Comparison of ENCODE assay signal across 28 mouse cellular contexts in the genomic region with DNA sequence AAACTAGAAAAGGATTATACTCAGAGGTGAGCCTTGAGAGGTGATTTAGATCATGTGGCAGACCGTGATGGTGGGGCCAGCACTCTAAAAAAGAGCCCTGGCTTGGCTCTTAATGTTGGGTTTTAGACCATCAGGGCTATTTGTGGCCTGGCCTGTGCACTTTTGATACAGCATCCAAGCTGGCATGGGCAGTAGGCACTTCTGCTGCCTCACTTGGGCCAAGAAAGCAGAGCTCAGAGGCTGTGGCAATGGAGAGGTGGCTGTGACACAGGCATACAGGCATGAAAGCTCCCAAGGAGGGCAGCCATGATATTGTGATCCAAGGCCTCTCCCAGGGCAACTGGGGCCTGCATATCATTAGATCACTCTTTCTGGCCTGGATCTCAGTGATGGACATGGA.
DNase-seq lines count a peak whose midpoint lies in the region; ATAC-seq lines count a peak whose summit lies in the region.
"Had no signal": no experiment of that assay in that cellular context is flagged by ENCODE, and none has a peak within 500 bp of the region (broad histone marks: within the 10 kb centered on the region; RNA-seq: fewer than 3 reads in every experiment).

No protein-coding gene starts in this region.

- no peaks in the 10 kb centered on the region for H3K9me3 ChIP-seq in midbrain, embryonic 11.5 days (ENCODE audit: control insufficient read depth, low read length)
- H3K9me3 ChIP-seq in midbrain, embryonic 13.5 days: no peaks in the 10 kb centered on the region
- H3K9me3 ChIP-seq: embryonic facial prominence, embryonic 10.5 days; embryonic facial prominence, embryonic 13.5 days; forebrain, embryonic 12.5 days; forebrain, embryonic 15.5 days; hindbrain, embryonic 12.5 days had no signal

- WGBS in midbrain, embryonic 11.5 days: 96% methylated on average over 1 of the region's 1 CpGs
- 81% methylated on average over 1 of the region's 1 CpGs for WGBS in midbrain, embryonic 13.5 days

- no peaks in the 10 kb centered on the region for H3K4me1 ChIP-seq in midbrain, embryonic 11.5 days (ENCODE audit: control insufficient read depth, insufficient read depth, low read length)
- peaks cover 26% of the 10 kb centered on the region for H3K4me1 ChIP-seq in midbrain, embryonic 13.5 days (replicated peaks)
- H3K4me1 ChIP-seq: embryonic facial prominence, embryonic 10.5 days; embryonic facial prominence, embryonic 13.5 days; forebrain, embryonic 12.5 days had no signal

- peak; percentile 27 for DNase-seq in cerebellum, adult 18-20 months
- DNase-seq in cerebellum, adult 9-11 months: no peak
- DNase-seq in cerebellum, postnatal 10 days: peak; percentile 48 to 56
- peak; percentile 33 for DNase-seq in midbrain, embryonic 11.5 days (ENCODE audit: low spot score, missing footprints)
- peak; percentile 26 to 31 for DNase-seq in cerebellum, postnatal 36 days
- DNase-seq in kidney, postnatal 4 days: no peak
- DNase-seq: adrenal gland, postnatal 10 days; adrenal gland, postnatal 36 days; B cell, adult 2 months; embryo, embryonic 11 days; gastrocnemius, postnatal 25 days; heart, adult 2 months; kidney, adult 2 months had no signal

- no peak overlapping the region for H3K4me2 ChIP-seq in midbrain, embryonic 11.5 days
- H3K4me2 ChIP-seq in midbrain, embryonic 13.5 days (replicated peaks): no peak overlapping the region
- H3K4me2 ChIP-seq: embryonic facial prominence, embryonic 13.5 days; forebrain, embryonic 12.5 days; forebrain, embryonic 15.5 days; heart, embryonic 11.5 days; hindbrain, embryonic 12.5 days had no signal

- no peak overlapping the region for H3K27ac ChIP-seq in midbrain, embryonic 11.5 days (ENCODE audit: low read depth, low read length)
- H3K27ac ChIP-seq in midbrain, embryonic 13.5 days: no peak overlapping the region
- H3K27ac ChIP-seq: embryonic facial prominence, embryonic 10.5 days; embryonic facial prominence, embryonic 13.5 days; forebrain, embryonic 12.5 days; forebrain, embryonic 15.5 days; heart, adult 2 months; hindbrain, postnatal 0 days had no signal

- no peak overlapping the region for H3K4me3 ChIP-seq in midbrain, embryonic 11.5 days (ENCODE audit: low read depth, low read length)
- H3K4me3 ChIP-seq in midbrain, embryonic 13.5 days (replicated peaks): no peak overlapping the region
- H3K4me3 ChIP-seq: embryonic facial prominence, embryonic 10.5 days; embryonic facial prominence, embryonic 13.5 days; erythroblast, embryonic 14.5 days; forebrain, embryonic 12.5 days; forebrain, embryonic 15.5 days; heart, adult 2 months; hindbrain, embryonic 12.5 days had no signal

- H3K27me3 ChIP-seq in midbrain, embryonic 11.5 days (ENCODE audit: control insufficient read depth, insufficient read depth, low read length): no peaks in the 10 kb centered on the region
- H3K27me3 ChIP-seq in midbrain, embryonic 13.5 days: no peaks in the 10 kb centered on the region
- H3K27me3 ChIP-seq: CH12.LX; embryonic facial prominence, embryonic 13.5 days; forebrain, embryonic 12.5 days; forebrain, embryonic 15.5 days; hindbrain, embryonic 12.5 days; Patski had no signal

- ATAC-seq in cerebellum, adult (ENCODE audit: insufficient number of reproducible peaks, low FRiP score, low TSS enrichment): no peak
- ATAC-seq in midbrain, embryonic 11.5 days (ENCODE audit: low FRiP score): no peak
- ATAC-seq in midbrain, embryonic 13.5 days: no peak
- ATAC-seq: forebrain, embryonic 15.5 days; hindbrain, postnatal 0 days; inflammation-experienced regulatory T-cells, adult 6 months; intestine, embryonic 16.5 days; Patski had no signal

- no peaks in the 10 kb centered on the region for H3K36me3 ChIP-seq in midbrain, embryonic 11.5 days (ENCODE audit: control insufficient read depth, insufficient read depth, low read length)
- H3K36me3 ChIP-seq in midbrain, embryonic 13.5 days: no peaks in the 10 kb centered on the region
- H3K36me3 ChIP-seq: embryonic facial prominence, embryonic 10.5 days; embryonic facial prominence, embryonic 13.5 days; forebrain, embryonic 12.5 days; forebrain, embryonic 15.5 days; G1E; hindbrain, embryonic 12.5 days had no signal

- H3K9ac ChIP-seq in midbrain, embryonic 11.5 days (ENCODE audit: low read length): no peak overlapping the region
- H3K9ac ChIP-seq in midbrain, embryonic 13.5 days (replicated peaks): no peak overlapping the region
- H3K9ac ChIP-seq: embryonic facial prominence, embryonic 13.5 days; forebrain, embryonic 12.5 days; forebrain, embryonic 15.5 days; hindbrain, embryonic 12.5 days had no signal

Comparison
In these comparisons a context has a peak if more than half of its experiments do, and no peak if none do; other contexts are left out.
1. DNase-seq: peak in cerebellum, adult 18-20 months (2 of 2), cerebellum, postnatal 10 days (2 of 2), midbrain, embryonic 11.5 days (single experiment) and cerebellum, postnatal 36 days (2 of 2); none in cerebellum, adult 9-11 months (single experiment) and kidney, postnatal 4 days (0 of 2).